8 mouse cellular contexts compared by ENCODE assay signal in genomic region chr5:137740506-137740905, GRCm38 (mm10). TPM values are rescaled to one million over a fixed set of nuclear protein-coding genes. Genes with fewer than 3 reads are reported as not detected.
DNase-seq lines count a peak whose midpoint lies in the region; ATAC-seq and TF ChIP-seq lines count a peak whose summit lies in the region.

No protein-coding gene starts in this region.

- H3K27me3 ChIP-seq in cerebellum, adult 2 months (ENCODE audit: control insufficient read depth, insufficient read depth, low read length) = no peaks in the 10 kb centered on the region
- H3K27me3 ChIP-seq in lung, postnatal 0 days (replicated peaks; ENCODE audit: insufficient read depth, low read length) = no peaks in the 10 kb centered on the region
- no peaks in the 10 kb centered on the region for H3K27me3 ChIP-seq in limb, embryonic 12.5 days
- H3K27me3 ChIP-seq in stomach, embryonic 14.5 days (ENCODE audit: control insufficient read depth, insufficient read depth, low read length) = no peaks in the 10 kb centered on the region

- 3% methylated on average over 11 of the region's 11 CpGs for WGBS in cerebellum, adult 2 months
- WGBS in lung, postnatal 0 days = 21% methylated on average over 11 of the region's 11 CpGs
- 52% methylated on average over 11 of the region's 11 CpGs for WGBS in lung, adult 2 months
- WGBS in limb, embryonic 12.5 days = 10% methylated on average over 11 of the region's 11 CpGs
- 9% methylated on average over 11 of the region's 11 CpGs for WGBS in stomach, embryonic 14.5 days

- peak overlapping the region; percentile 94 for H3K4me2 ChIP-seq in lung, postnatal 0 days (replicated peaks; ENCODE audit: low read depth, low read length)
- H3K4me2 ChIP-seq in limb, embryonic 12.5 days = peak overlapping the region; percentile 91
- peak overlapping the region; percentile 91 for H3K4me2 ChIP-seq in stomach, embryonic 14.5 days (replicated peaks; ENCODE audit: low read depth, low read length)

- no peak for TF ChIP-seq POLR2A in cerebellum, adult 2 months (IDR thresholded peaks at IDR 0.05; ENCODE audit: borderline replicate concordance, insufficient read depth, low read length)
- no peak for TF ChIP-seq POLR2A in lung, adult 2 months (IDR thresholded peaks at IDR 0.05; ENCODE audit: borderline replicate concordance, extremely low read depth, low read depth, low read length)

- H3K9me3 ChIP-seq in lung, postnatal 0 days (ENCODE audit: low read length) = no peaks in the 10 kb centered on the region
- no peaks in the 10 kb centered on the region for H3K9me3 ChIP-seq in limb, embryonic 12.5 days
- H3K9me3 ChIP-seq in stomach, embryonic 14.5 days (ENCODE audit: control insufficient read depth, low read depth, low read length) = no peaks in the 10 kb centered on the region

- H3K4me3 ChIP-seq in cerebellum, adult 2 months (replicated peaks; ENCODE audit: insufficient read depth, low read depth, low read length) = peak overlapping the region; percentile 66
- H3K4me3 ChIP-seq in lung, postnatal 0 days (ENCODE audit: low read depth, low read length) = peak overlapping the region; percentile 57
- H3K4me3 ChIP-seq in lung, adult 2 months (replicated peaks; ENCODE audit: extremely low read depth, low read depth, low read length) = no peak overlapping the region
- H3K4me3 ChIP-seq in limb, embryonic 12.5 days (replicated peaks) = peak overlapping the region; percentile 65
- peak overlapping the region; percentile 59 for H3K4me3 ChIP-seq in stomach, embryonic 14.5 days (ENCODE audit: low read depth, low read length)

- TF ChIP-seq EP300 in lung, postnatal 0 days (IDR thresholded peaks at IDR 0.05) = no peak

- DNase-seq in cerebellum, adult 2 months = peak in 1 of 2 experiments; percentile 53
- no peak for DNase-seq in cerebellum, postnatal 4 days (ENCODE audit: low spot score in 2 of 2)
- DNase-seq in lung, postnatal 0 days (ENCODE audit: low spot score) = no peak
- no peak for DNase-seq in lung, adult 2 months
- DNase-seq in cerebellum, adult 11 months = no peak
- DNase-seq in kidney, postnatal 4 days = no peak

- ATAC-seq in lung, postnatal 0 days = no peak
- 0 out of 2 replicates have a peak, but pooled peaks have one; percentile 12 for ATAC-seq in limb, embryonic 12.5 days (ENCODE audit: insufficient number of reproducible peaks, insufficient read depth, low FRiP score, low TSS enrichment, low read depth)
- peak; percentile 1; the same call in 1 of the 2 replicates for ATAC-seq in stomach, embryonic 14.5 days (ENCODE audit: insufficient number of reproducible peaks, insufficient read depth, low FRiP score, low read depth)

- TF ChIP-seq CTCF in cerebellum, adult 2 months (IDR thresholded peaks at IDR 0.05; ENCODE audit: borderline replicate concordance, insufficient read depth, low read depth, low read length) = no peak
- TF ChIP-seq CTCF in lung, postnatal 0 days (IDR thresholded peaks at IDR 0.05) = no peak
- no peak for TF ChIP-seq CTCF in lung, adult 2 months (IDR thresholded peaks at IDR 0.05; ENCODE audit: insufficient read depth, low read length)

- H3K9ac ChIP-seq in lung, postnatal 0 days (replicated peaks; ENCODE audit: low read depth) = 0 out of 2 replicates have a peak overlapping the region, but pooled peaks have one; percentile 34
- H3K9ac ChIP-seq in limb, embryonic 12.5 days (replicated peaks) = peak overlapping the region; percentile 66
- H3K9ac ChIP-seq in stomach, embryonic 14.5 days (replicated peaks; ENCODE audit: low read depth, low read length) = peak overlapping the region; percentile 58

- peaks cover 13% of the 10 kb centered on the region for H3K4me1 ChIP-seq in cerebellum, adult 2 months (ENCODE audit: control insufficient read depth, insufficient read depth, low read length)
- no peaks in the 10 kb centered on the region for H3K4me1 ChIP-seq in lung, postnatal 0 days (ENCODE audit: insufficient read depth, low read depth, low read length)
- H3K4me1 ChIP-seq in lung, adult 2 months (ENCODE audit: control insufficient read depth, insufficient read depth, low read length) = no peaks in the 10 kb centered on the region
- H3K4me1 ChIP-seq in limb, embryonic 12.5 days (replicated peaks) = peaks cover 39% of the 10 kb centered on the region
- peaks cover 15% of the 10 kb centered on the region for H3K4me1 ChIP-seq in stomach, embryonic 14.5 days (ENCODE audit: control insufficient read depth, insufficient read depth, low read length)

- no peaks in the 10 kb centered on the region for H3K36me3 ChIP-seq in lung, postnatal 0 days (ENCODE audit: insufficient read depth, low read length)
- peaks cover 25% of the 10 kb centered on the region for H3K36me3 ChIP-seq in limb, embryonic 12.5 days
- H3K36me3 ChIP-seq in stomach, embryonic 14.5 days (ENCODE audit: control insufficient read depth, insufficient read depth, low read length) = peaks cover 11% of the 10 kb centered on the region

- H3K27ac ChIP-seq in cerebellum, adult 2 months (ENCODE audit: insufficient read depth, low read length) = peak overlapping the region; percentile 25
- H3K27ac ChIP-seq in lung, postnatal 0 days (ENCODE audit: low read length) = no peak overlapping the region
- H3K27ac ChIP-seq in limb, embryonic 12.5 days = peak overlapping the region; percentile 68
- peak overlapping the region; percentile 72; the same call in 1 of the 2 replicates for H3K27ac ChIP-seq in stomach, embryonic 14.5 days (ENCODE audit: low read length)

RNA-seq across cellular contexts. Expression of gene Nyap1, which starts 0.9 kb away (rescaled TPM):
- 59.1 and 60.7 TPM in 2 replicates for polyA plus RNA-seq in cerebellum, adult 2 months (2012; rRNA removed)
- polyA plus RNA-seq in lung, postnatal 0 days (2015; fragmentation: Nextera tagmentation; extraction: Ambion mirVana) = 0.51 and 0.65 TPM in 2 replicates
- 2.3 and 2.4 TPM in 2 replicates for polyA plus RNA-seq in lung, adult 2 months (2012; rRNA removed)
- polyA plus RNA-seq in limb, embryonic 12.5 days (2016; fragmentation: Nextera tagmentation; extraction: Ambion mirVana) = 3.8 and 4.5 TPM in 2 replicates
- polyA plus RNA-seq in stomach, embryonic 14.5 days (2014; fragmentation: Nextera tagmentation; extraction: Ambion mirVana) = 1.0 and 1.4 TPM in 2 replicates

RNA-seq across cellular contexts. Expression of gene Tsc22d4, which starts 5.0 kb away (rescaled TPM):
- 465 and 497 TPM in 2 replicates for polyA plus RNA-seq in cerebellum, adult 2 months (2012; rRNA removed)
- 119 and 129 TPM in 2 replicates for polyA plus RNA-seq in lung, postnatal 0 days (2015; fragmentation: Nextera tagmentation; extraction: Ambion mirVana)
- 103 and 110 TPM in 2 replicates for polyA plus RNA-seq in lung, adult 2 months (2012; rRNA removed)
- polyA plus RNA-seq in limb, embryonic 12.5 days (2016; fragmentation: Nextera tagmentation; extraction: Ambion mirVana) = 127 and 128 TPM in 2 replicates
- polyA plus RNA-seq in stomach, embryonic 14.5 days (2014; fragmentation: Nextera tagmentation; extraction: Ambion mirVana) = 118 and 132 TPM in 2 replicates

RNA-seq across cellular contexts. Expression of gene Ppp1r35, which starts 38.1 kb away (rescaled TPM):
- 47.0 and 48.2 TPM in 2 replicates for polyA plus RNA-seq in cerebellum, adult 2 months (2012; rRNA removed)
- 28.8 and 29.8 TPM in 2 replicates for polyA plus RNA-seq in lung, postnatal 0 days (2015; fragmentation: Nextera tagmentation; extraction: Ambion mirVana)
- 32.7 and 46.7 TPM in 2 replicates for polyA plus RNA-seq in lung, adult 2 months (2012; rRNA removed)
- 47.6 and 52.1 TPM in 2 replicates for polyA plus RNA-seq in limb, embryonic 12.5 days (2016; fragmentation: Nextera tagmentation; extraction: Ambion mirVana)
- 32.7 and 38.1 TPM in 2 replicates for polyA plus RNA-seq in stomach, embryonic 14.5 days (2014; fragmentation: Nextera tagmentation; extraction: Ambion mirVana)

RNA-seq across cellular contexts. Expression of gene Mepce, which starts 46.9 kb away (rescaled TPM):
- 38.9 and 41.9 TPM in 2 replicates for polyA plus RNA-seq in cerebellum, adult 2 months (2012; rRNA removed)
- 12.2 and 13.7 TPM in 2 replicates for polyA plus RNA-seq in lung, postnatal 0 days (2015; fragmentation: Nextera tagmentation; extraction: Ambion mirVana)
- polyA plus RNA-seq in lung, adult 2 months (2012; rRNA removed) = 43.3 and 44.2 TPM in 2 replicates
- 12.5 and 14.2 TPM in 2 replicates for polyA plus RNA-seq in limb, embryonic 12.5 days (2016; fragmentation: Nextera tagmentation; extraction: Ambion mirVana)
- 13.6 and 17.6 TPM in 2 replicates for polyA plus RNA-seq in stomach, embryonic 14.5 days (2014; fragmentation: Nextera tagmentation; extraction: Ambion mirVana)

RNA-seq across cellular contexts. Expression of gene Zcwpw1, which starts 47.1 kb away (rescaled TPM):
- polyA plus RNA-seq in cerebellum, adult 2 months (2012; rRNA removed) = 11.2 and 12.4 TPM in 2 replicates
- polyA plus RNA-seq in lung, postnatal 0 days (2015; fragmentation: Nextera tagmentation; extraction: Ambion mirVana) = 2.4 and 4.3 TPM in 2 replicates
- polyA plus RNA-seq in lung, adult 2 months (2012; rRNA removed) = 0.49 and 0.60 TPM in 2 replicates
- 28.9 and 29.9 TPM in 2 replicates for polyA plus RNA-seq in limb, embryonic 12.5 days (2016; fragmentation: Nextera tagmentation; extraction: Ambion mirVana)
- polyA plus RNA-seq in stomach, embryonic 14.5 days (2014; fragmentation: Nextera tagmentation; extraction: Ambion mirVana) = 22.3 and 23.3 TPM in 2 replicates

Comparison
In these comparisons a context has a peak if more than half of its experiments do, and no peak if none do; other contexts are left out.
1. RNA of gene Nyap1, which starts 0.9 kb away (polyA plus RNA-seq): 59.1 to 60.7 TPM in cerebellum, adult 2 months; 3.8 to 4.5 TPM in limb, embryonic 12.5 days, 2.3 to 2.4 TPM in lung, adult 2 months, 1.0 to 1.4 TPM in stomach, embryonic 14.5 days and 0.51 to 0.65 TPM in lung, postnatal 0 days; every median in the first group is over 10 times any median in the second.
2. Peak in every context shown above with its lines, with median percentiles within 50 percentile points of each other: H3K4me2 ChIP-seq and H3K9ac ChIP-seq.